Mouse (Mus musculus) liver, embryonic 14.5 days (tissue): ENCODE measurements around the gene Smyd3.

Source experiments
- CTCF ChIP-seq: IDR thresholded peaks from 2 replicates; pipeline ENCODE4 v1.5.1; 2016; ENCODE audit warnings: antibody characterized with exemption, low read depth, control low read depth
- EP300 ChIP-seq: IDR thresholded peaks from 2 replicates; pipeline ENCODE4 v1.6.1; 2016; ENCODE audit warnings: antibody characterized with exemption, low read depth

GRCm38 (mm10) chr1:179357111-179357510 lies 160.7 kb downstream of the Smyd3 start:
- no peak for TF ChIP-seq CTCF
- no peak for TF ChIP-seq EP300
